Mouse (Mus musculus): Measurements from ENCODE around the gene Gm45711.

- TF ChIP-seq CTCF (IDR thresholded peaks at IDR 0.05; ENCODE audit: low read depth, low read length) (peak; percentile 74), GATA1 (IDR thresholded peaks at IDR 0.05; ENCODE audit: borderline replicate concordance, low read length) (no peak)
These were observed 34.1 kb upstream of the Gm45711 start for GRCm38 (mm10) chr8:104343957-104344356.
